Mouse (Mus musculus): Measurements from ENCODE around the gene Aaed1.

Gene Aaed1

GRCm38 (mm10) chr13:64312024-64312915 is at the start of gene Aaed1:
Gene Aaed1 (minus strand): TSS chr13:64312710.
- DNase-seq: peak; percentile 84 to 89

GRCm38 (mm10) chr13:64362139-64362538 is 49.6 kb upstream of the Aaed1 start:
- DNase-seq: no peak

- DNase-seq: no peak
These were observed 48.5 kb upstream of the Aaed1 start for GRCm38 (mm10) chr13:64361020-64361419.

GRCm38 (mm10) chr13:64359702-64360101 is 47.2 kb upstream of the Aaed1 start:
- no peak for DNase-seq

GRCm38 (mm10) chr13:64358476-64358875 is 46.0 kb upstream of the Aaed1 start:
- no peak for DNase-seq

GRCm38 (mm10) chr13:64357389-64357788 is 44.9 kb upstream of the Aaed1 start:
- DNase-seq: no peak

GRCm38 (mm10) chr13:64349474-64349873 is 37.0 kb upstream of the Aaed1 start:
- no peak for DNase-seq

GRCm38 (mm10) chr13:64344082-64344501 is 31.6 kb upstream of the Aaed1 start:
- no peak for DNase-seq

- DNase-seq: no peak
These were observed 31.1 kb upstream of the Aaed1 start for GRCm38 (mm10) chr13:64343598-64343997.

- DNase-seq: no peak
These were observed 23.1 kb upstream of the Aaed1 start for GRCm38 (mm10) chr13:64335546-64336132.

- no peak for DNase-seq
These were observed 20.6 kb upstream of the Aaed1 start for GRCm38 (mm10) chr13:64333102-64333501.

GRCm38 (mm10) chr13:64332321-64332720 is 19.8 kb upstream of the Aaed1 start:
- no peak for DNase-seq

GRCm38 (mm10) chr13:64322561-64323281 is 10.2 kb upstream of the Aaed1 start:
- DNase-seq: no peak

- no peak for DNase-seq
These were observed 7.8 kb upstream of the Aaed1 start for GRCm38 (mm10) chr13:64320334-64320733.

GRCm38 (mm10) chr13:64319782-64320181 is 7.3 kb upstream of the Aaed1 start:
- DNase-seq: no peak

GRCm38 (mm10) chr13:64318355-64318754 is 5.8 kb upstream of the Aaed1 start:
- no peak for DNase-seq

- DNase-seq: no peak
These were observed 3.1 kb upstream of the Aaed1 start for GRCm38 (mm10) chr13:64315483-64316050.

- DNase-seq: no peak
These were observed 1.5 kb upstream of the Aaed1 start for GRCm38 (mm10) chr13:64314041-64314440.

GRCm38 (mm10) chr13:64312916-64313289 is 393 bp upstream of the Aaed1 start:
- DNase-seq: no peak

- no peak for DNase-seq
These were observed 1.2 kb downstream of the Aaed1 start for GRCm38 (mm10) chr13:64311266-64311665.

GRCm38 (mm10) chr13:64310585-64310984 is 1.9 kb downstream of the Aaed1 start:
- no peak for DNase-seq

- DNase-seq: no peak
These were observed 2.7 kb downstream of the Aaed1 start for GRCm38 (mm10) chr13:64309842-64310241.

GRCm38 (mm10) chr13:64309036-64309435 is 3.5 kb downstream of the Aaed1 start:
- no peak for DNase-seq
